Mouse (Mus musculus): ENCODE data around the gene Hist1h4b.

GRCm38 (mm10) chr13:23760240-23760971 lies 3.6 kb downstream of the Hist1h4b start:
- TF ChIP-seq GATA1 (IDR thresholded peaks at IDR 0.05; ENCODE audit: low read length) (no peak), TAL1 (IDR thresholded peaks at IDR 0.05; ENCODE audit: low read length) (no peak)

Measured in erythroblast, embryonic 14.5 days (primary cell).